Comparison of ENCODE assay signal across 29 mouse cellular contexts in genomic region chr8:64335495-64335894, GRCm38 (mm10).
DNase-seq lines count a peak whose midpoint lies in the region; ATAC-seq lines count a peak whose summit lies in the region.
"Had no signal": no experiment of that assay in that cellular context is flagged by ENCODE, and none has a peak within 500 bp of the region (broad histone marks: within the 10 kb centered on the region; RNA-seq: fewer than 3 reads in every experiment).

No protein-coding gene starts in this region.

- H3K27ac ChIP-seq in embryonic facial prominence, embryonic 10.5 days (replicated peaks) = no peak overlapping the region
- no peak overlapping the region for H3K27ac ChIP-seq in midbrain, embryonic 16.5 days (ENCODE audit: low read length)
- H3K27ac ChIP-seq: forebrain, embryonic 13.5 days; heart, embryonic 10.5 days; heart, embryonic 15.5 days; hindbrain, embryonic 12.5 days; hindbrain, postnatal 0 days; intestine, embryonic 15.5 days; kidney, postnatal 0 days; limb, embryonic 12.5 days; liver, embryonic 15.5 days; lung, embryonic 15.5 days; midbrain, embryonic 13.5 days had no signal

- H3K9ac ChIP-seq in midbrain, embryonic 16.5 days (ENCODE audit: low read depth, low read length) = no peak overlapping the region
- H3K9ac ChIP-seq: forebrain, embryonic 13.5 days; heart, embryonic 15.5 days; hindbrain, embryonic 12.5 days; intestine, embryonic 15.5 days; limb, embryonic 12.5 days; liver, embryonic 15.5 days; lung, embryonic 15.5 days; midbrain, embryonic 13.5 days had no signal

- no peak overlapping the region for H3K4me3 ChIP-seq in embryonic facial prominence, embryonic 10.5 days
- H3K4me3 ChIP-seq in midbrain, embryonic 16.5 days (ENCODE audit: low read depth, low read length) = no peak overlapping the region
- H3K4me3 ChIP-seq: forebrain, embryonic 13.5 days; heart, embryonic 10.5 days; heart, embryonic 15.5 days; hindbrain, embryonic 12.5 days; intestine, embryonic 15.5 days; limb, embryonic 12.5 days; liver, embryonic 15.5 days; lung, embryonic 15.5 days; megakaryocyte, embryonic 14.5 days; midbrain, embryonic 13.5 days had no signal

- peaks cover 9% of the 10 kb centered on the region for H3K4me1 ChIP-seq in embryonic facial prominence, embryonic 10.5 days
- H3K4me1 ChIP-seq in midbrain, embryonic 16.5 days (ENCODE audit: control insufficient read depth, insufficient read depth, low read length) = no peaks in the 10 kb centered on the region
- H3K4me1 ChIP-seq: forebrain, embryonic 13.5 days; heart, embryonic 15.5 days; hindbrain, embryonic 12.5 days; intestine, embryonic 15.5 days; liver, embryonic 15.5 days; lung, embryonic 15.5 days; midbrain, embryonic 13.5 days had no signal

- DNase-seq in frontal cortex, adult 2 months (ENCODE audit: extremely low spot score in 1 of 2, low spot score in 1 of 2) = no peak
- DNase-seq in cerebellum, adult 11-12 months = peak; percentile 84
- peak; percentile 86 for DNase-seq in cerebellum, adult 9-11 months
- DNase-seq in embryonic facial prominence, embryonic 10.5 days (ENCODE audit: low spot score) = peak; percentile 13
- no peak for DNase-seq in adrenal gland, adult 2 months
- DNase-seq in right cerebral cortex, postnatal 10 days (ENCODE audit: low spot score in 2 of 2) = no peak
- DNase-seq: adrenal gland, adult 8-10 months; gastrocnemius, postnatal 25 days; heart, adult 11 months; heart, postnatal 36 days; kidney, adult 8-10 months; kidney, postnatal 4 days; lung, postnatal 36 days; right cerebral cortex, postnatal 14 days had no signal

- no peaks in the 10 kb centered on the region for H3K36me3 ChIP-seq in embryonic facial prominence, embryonic 10.5 days (replicated peaks)
- H3K36me3 ChIP-seq in midbrain, embryonic 16.5 days (ENCODE audit: control insufficient read depth, insufficient read depth, low read length) = no peaks in the 10 kb centered on the region
- H3K36me3 ChIP-seq: heart, embryonic 10.5 days; heart, embryonic 15.5 days; hindbrain, embryonic 12.5 days; intestine, embryonic 15.5 days; limb, embryonic 12.5 days; liver, embryonic 15.5 days; lung, embryonic 15.5 days; midbrain, embryonic 13.5 days had no signal

- no peaks in the 10 kb centered on the region for H3K27me3 ChIP-seq in embryonic facial prominence, embryonic 10.5 days (replicated peaks; ENCODE audit: low read depth, poor library complexity, severe bottlenecking)
- H3K27me3 ChIP-seq in midbrain, embryonic 16.5 days (ENCODE audit: control insufficient read depth, insufficient read depth, low read depth, low read length) = no peaks in the 10 kb centered on the region
- H3K27me3 ChIP-seq: forebrain, embryonic 13.5 days; heart, embryonic 15.5 days; hindbrain, embryonic 12.5 days; intestine, embryonic 15.5 days; limb, embryonic 12.5 days; liver, embryonic 15.5 days; lung, embryonic 15.5 days; megakaryocyte, embryonic 14.5 days; midbrain, embryonic 13.5 days had no signal

- 34% methylated on average over 5 of the region's 5 CpGs for WGBS in embryonic facial prominence, embryonic 10.5 days
- WGBS in midbrain, embryonic 16.5 days = 77% methylated on average over 5 of the region's 5 CpGs

- no peak overlapping the region for H3K4me2 ChIP-seq in midbrain, embryonic 16.5 days (ENCODE audit: low read length)
- H3K4me2 ChIP-seq: forebrain, embryonic 13.5 days; heart, embryonic 15.5 days; hindbrain, embryonic 12.5 days; intestine, embryonic 15.5 days; limb, embryonic 12.5 days; liver, embryonic 15.5 days; lung, embryonic 15.5 days; midbrain, embryonic 13.5 days had no signal

- no peaks in the 10 kb centered on the region for H3K9me3 ChIP-seq in embryonic facial prominence, embryonic 10.5 days
- H3K9me3 ChIP-seq in midbrain, embryonic 16.5 days (replicated peaks; ENCODE audit: control insufficient read depth, low read length, poor library complexity, severe bottlenecking) = no peaks in the 10 kb centered on the region
- H3K9me3 ChIP-seq: forebrain, embryonic 13.5 days; heart, embryonic 10.5 days; heart, embryonic 15.5 days; hindbrain, embryonic 12.5 days; intestine, embryonic 15.5 days; limb, embryonic 12.5 days; liver, embryonic 15.5 days; lung, embryonic 15.5 days; megakaryocyte, embryonic 14.5 days; midbrain, embryonic 13.5 days had no signal

- peak; percentile 52 for ATAC-seq in frontal cortex, adult (ENCODE audit: low TSS enrichment)
- ATAC-seq in midbrain, embryonic 16.5 days = no peak
- ATAC-seq: CD4-positive, CD25-positive, alpha-beta regulatory T cell, adult 4 months; forebrain, embryonic 13.5 days; hindbrain, postnatal 0 days; intestine, embryonic 15.5 days; midbrain, embryonic 13.5 days had no signal

Comparison
In these comparisons a context has a peak if more than half of its experiments do, and no peak if none do; other contexts are left out.
1. DNase-seq: peak in cerebellum, adult 11-12 months (single experiment), cerebellum, adult 9-11 months (single experiment) and embryonic facial prominence, embryonic 10.5 days (single experiment); none in frontal cortex, adult 2 months (0 of 2), adrenal gland, adult 2 months (single experiment) and right cerebral cortex, postnatal 10 days (0 of 2).